ENCODE assay signal across 9 mouse cellular contexts in genomic region chr4:54328711-54329427, GRCm38 (mm10).
DNase-seq lines count a peak whose midpoint lies in the region; ATAC-seq lines count a peak whose summit lies in the region.
"Had no signal": no experiment of that assay in that cellular context is flagged by ENCODE, and none has a peak within 500 bp of the region (broad histone marks: within the 10 kb centered on the region; RNA-seq: fewer than 3 reads in every experiment).

No protein-coding gene starts in this region.

- H3K9ac ChIP-seq in heart, embryonic 12.5 days: no peak overlapping the region
- H3K9ac ChIP-seq: embryonic facial prominence, embryonic 12.5 days had no signal

- no peak overlapping the region for H3K4me2 ChIP-seq in heart, embryonic 12.5 days
- H3K4me2 ChIP-seq: embryonic facial prominence, embryonic 12.5 days had no signal

- peaks cover 15% of the 10 kb centered on the region; the same call in 1 of the 2 replicates for H3K4me1 ChIP-seq in heart, embryonic 12.5 days (replicated peaks)

- intact Hi-C loops in left cerebral cortex, postnatal 4 days (cut with DNase I): no loop called here

- H3K4me3 ChIP-seq in heart, embryonic 12.5 days: no peak overlapping the region
- H3K4me3 ChIP-seq: embryonic facial prominence, embryonic 12.5 days had no signal

- WGBS in heart, embryonic 12.5 days: 81% methylated on average over 17 of the region's 17 CpGs

- H3K27ac ChIP-seq in heart, embryonic 12.5 days (ENCODE audit: poor library complexity, severe bottlenecking): no peak overlapping the region
- H3K27ac ChIP-seq: embryonic facial prominence, embryonic 12.5 days had no signal

- ATAC-seq in heart, embryonic 12.5 days (ENCODE audit: insufficient number of reproducible peaks, low FRiP score): no peak
- ATAC-seq in activated CD4-positive, CD25-positive, alpha-beta regulatory T cell, adult 4 months: no peak

- no peaks in the 10 kb centered on the region for H3K36me3 ChIP-seq in heart, embryonic 12.5 days
- H3K36me3 ChIP-seq: embryonic facial prominence, embryonic 12.5 days had no signal

- no peaks in the 10 kb centered on the region for H3K27me3 ChIP-seq in heart, embryonic 12.5 days (replicated peaks)
- H3K27me3 ChIP-seq: embryonic facial prominence, embryonic 12.5 days had no signal

- H3K9me3 ChIP-seq in heart, embryonic 12.5 days (replicated peaks): no peaks in the 10 kb centered on the region
- H3K9me3 ChIP-seq: embryonic facial prominence, embryonic 12.5 days had no signal

- DNase-seq in adrenal gland, adult 2 months: peak; percentile 5
- no peak for DNase-seq in adrenal gland, adult 18-20 months (ENCODE audit: low spot score in 2 of 2)
- DNase-seq in testis, postnatal 10 days (ENCODE audit: low spot score): peak; percentile 41
- DNase-seq in testis, postnatal 14 days (ENCODE audit: low spot score): no peak
- DNase-seq in left cerebral cortex, postnatal 4 days: peak; percentile 32
- DNase-seq in adrenal gland, postnatal 14 days: no peak

Comparison
In these comparisons a context has a peak if more than half of its experiments do, and no peak if none do; other contexts are left out.
1. DNase-seq: peak in adrenal gland, adult 2 months (single experiment), testis, postnatal 10 days (single experiment) and left cerebral cortex, postnatal 4 days (single experiment); none in adrenal gland, adult 18-20 months (0 of 2), testis, postnatal 14 days (single experiment) and adrenal gland, postnatal 14 days (single experiment).